In genomic region chr6:146255656-146256055, GRCm38 (mm10) we compare ENCODE assay signal across 15 mouse cellular contexts.
"Had no signal": no experiment of that assay in that cellular context is flagged by ENCODE, and none has a peak within 500 bp of the region (broad histone marks: within the 10 kb centered on the region; RNA-seq: fewer than 3 reads in every experiment).

No protein-coding gene starts in this region.

- H3K9ac ChIP-seq: intestine, embryonic 15.5 days; kidney, embryonic 15.5 days; limb, embryonic 13.5 days; lung, embryonic 15.5 days; neural tube, embryonic 12.5 days; stomach, embryonic 15.5 days had no signal

- H3K27ac ChIP-seq: intestine, embryonic 15.5 days; kidney, embryonic 15.5 days; limb, embryonic 13.5 days; liver, embryonic 14.5 days; lung, embryonic 15.5 days; macrophage; neural tube, embryonic 12.5 days had no signal

- H3K4me3 ChIP-seq: intestine, embryonic 15.5 days; kidney, embryonic 15.5 days; limb, embryonic 13.5 days; lung, embryonic 15.5 days; neural tube, embryonic 12.5 days; stomach, embryonic 15.5 days had no signal

- H3K27me3 ChIP-seq: intestine, embryonic 15.5 days; kidney, embryonic 15.5 days; limb, embryonic 13.5 days; lung, embryonic 15.5 days; neural tube, embryonic 12.5 days; stomach, embryonic 15.5 days had no signal

- DNase-seq: kidney, adult 2 months; kidney, postnatal 14 days; left cerebral cortex, postnatal 4 days; lung, postnatal 14 days; midbrain, embryonic 14.5 days; thymus, adult 18-20 months; thymus, postnatal 14 days had no signal

- ATAC-seq: intestine, embryonic 15.5 days had no signal

- H3K9me3 ChIP-seq: intestine, embryonic 15.5 days; limb, embryonic 13.5 days; lung, embryonic 15.5 days; stomach, embryonic 15.5 days had no signal

- H3K4me2 ChIP-seq: intestine, embryonic 15.5 days; kidney, embryonic 15.5 days; limb, embryonic 13.5 days; lung, embryonic 15.5 days; neural tube, embryonic 12.5 days; stomach, embryonic 15.5 days had no signal

- H3K4me1 ChIP-seq: neural tube, embryonic 12.5 days had no signal

- H3K36me3 ChIP-seq: intestine, embryonic 15.5 days; kidney, embryonic 15.5 days; limb, embryonic 13.5 days; neural tube, embryonic 12.5 days; stomach, embryonic 15.5 days had no signal
